In the genomic region with DNA sequence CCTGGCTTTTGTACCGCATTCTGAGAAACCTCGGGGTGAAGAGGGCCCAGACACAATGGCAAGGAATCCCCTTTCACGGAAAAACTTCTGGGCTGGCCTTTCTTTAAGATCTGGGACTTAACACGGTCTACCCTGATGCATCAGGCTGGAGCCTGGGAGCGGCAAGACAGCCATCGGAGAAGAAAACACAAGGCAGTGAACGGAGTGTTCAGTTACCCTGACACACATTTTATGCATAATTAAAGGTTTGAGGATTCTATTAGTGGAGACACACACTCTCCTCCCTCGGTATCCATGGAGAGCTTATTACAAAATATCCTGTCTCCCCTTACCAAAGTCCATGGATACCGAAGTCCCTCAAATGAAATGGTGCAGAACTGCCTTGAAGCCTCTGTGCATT, we compare ENCODE assay signal across 29 mouse cellular contexts.
DNase-seq lines count a peak whose midpoint lies in the region; ATAC-seq lines count a peak whose summit lies in the region.
"Had no signal": no experiment of that assay in that cellular context is flagged by ENCODE, and none has a peak within 500 bp of the region (broad histone marks: within the 10 kb centered on the region; RNA-seq: fewer than 3 reads in every experiment).

No protein-coding gene starts in this region.

- no peaks in the 10 kb centered on the region for H3K36me3 ChIP-seq in hindbrain, embryonic 15.5 days
- no peaks in the 10 kb centered on the region for H3K36me3 ChIP-seq in hindbrain, embryonic 16.5 days (ENCODE audit: control insufficient read depth, insufficient read depth, low read length)
- H3K36me3 ChIP-seq in midbrain, embryonic 12.5 days: no peaks in the 10 kb centered on the region
- H3K36me3 ChIP-seq: embryonic facial prominence, embryonic 12.5 days; limb, embryonic 13.5 days; lung, embryonic 15.5 days had no signal

- H3K9me3 ChIP-seq in hindbrain, embryonic 15.5 days: no peaks in the 10 kb centered on the region
- H3K9me3 ChIP-seq in hindbrain, embryonic 16.5 days (ENCODE audit: control insufficient read depth, low read length): no peaks in the 10 kb centered on the region
- H3K9me3 ChIP-seq in midbrain, embryonic 12.5 days: no peaks in the 10 kb centered on the region
- H3K9me3 ChIP-seq: embryonic facial prominence, embryonic 12.5 days; limb, embryonic 13.5 days; lung, embryonic 15.5 days had no signal

- H3K4me1 ChIP-seq in hindbrain, embryonic 15.5 days (replicated peaks): 0 out of 2 replicates have a peak, but pooled peaks cover 4% of the 10 kb centered on the region
- H3K4me1 ChIP-seq in hindbrain, embryonic 16.5 days (ENCODE audit: control insufficient read depth, insufficient read depth, low read depth, low read length): no peaks in the 10 kb centered on the region
- H3K4me1 ChIP-seq in midbrain, embryonic 12.5 days: peaks cover 13% of the 10 kb centered on the region
- H3K4me1 ChIP-seq: embryonic facial prominence, embryonic 12.5 days; limb, embryonic 13.5 days; lung, embryonic 15.5 days had no signal

- no peaks in the 10 kb centered on the region for H3K27me3 ChIP-seq in hindbrain, embryonic 15.5 days
- no peaks in the 10 kb centered on the region for H3K27me3 ChIP-seq in hindbrain, embryonic 16.5 days (replicated peaks; ENCODE audit: control insufficient read depth, insufficient read depth, low read length)
- no peaks in the 10 kb centered on the region for H3K27me3 ChIP-seq in midbrain, embryonic 12.5 days
- H3K27me3 ChIP-seq: CH12.LX; embryonic facial prominence, embryonic 12.5 days; limb, embryonic 13.5 days; lung, embryonic 15.5 days had no signal

- peak; percentile 43 for DNase-seq in embryo, embryonic 10.5 days (ENCODE audit: low spot score)
- no peak for DNase-seq in embryo, embryonic 10 days (ENCODE audit: low spot score)
- DNase-seq in brain, adult 2 months (ENCODE audit: low read depth, low spot score): peak; percentile 17
- no peak for DNase-seq in lung, postnatal 25 days (ENCODE audit: low spot score)
- DNase-seq in spleen, postnatal 4 days (ENCODE audit: low spot score in 2 of 2): no peak
- DNase-seq: adrenal gland, adult 2 months; adrenal gland, postnatal 36 days; cerebellum, adult 9-10 months; cerebellum, postnatal 36 days; gastrocnemius, postnatal 36 days; heart, adult 18-20 months; heart, postnatal 36 days; kidney, adult 8-10 months; kidney, postnatal 4 days; lung, postnatal 36 days; right cerebral cortex, postnatal 14 days; thymus, postnatal 14 days had no signal

- peak; percentile 45; the same call in 1 of the 2 replicates for ATAC-seq in hindbrain, embryonic 15.5 days (ENCODE audit: low FRiP score, low read depth)
- ATAC-seq in hindbrain, embryonic 16.5 days: no peak
- 0 out of 2 replicates have a peak, but pooled peaks have one; percentile 34 for ATAC-seq in midbrain, embryonic 12.5 days (ENCODE audit: low FRiP score, low read depth)
- ATAC-seq: activated CD4-positive, CD25-positive, alpha-beta regulatory T cell, adult 4 months; intestine, embryonic 16.5 days had no signal

- no peak overlapping the region for H3K4me2 ChIP-seq in hindbrain, embryonic 15.5 days
- H3K4me2 ChIP-seq in hindbrain, embryonic 16.5 days (ENCODE audit: low read length): no peak overlapping the region
- 0 out of 2 replicates have a peak overlapping the region, but pooled peaks have one; percentile 0 for H3K4me2 ChIP-seq in midbrain, embryonic 12.5 days (replicated peaks)
- H3K4me2 ChIP-seq: embryonic facial prominence, embryonic 12.5 days; heart, embryonic 11.5 days; limb, embryonic 13.5 days; liver, embryonic 11.5 days; lung, embryonic 15.5 days had no signal

- H3K27ac ChIP-seq in hindbrain, embryonic 15.5 days (replicated peaks): no peak overlapping the region
- no peak overlapping the region for H3K27ac ChIP-seq in hindbrain, embryonic 16.5 days (ENCODE audit: low read depth, low read length)
- 0 out of 2 replicates have a peak overlapping the region, but pooled peaks have one; percentile 16 for H3K27ac ChIP-seq in midbrain, embryonic 12.5 days (replicated peaks)
- H3K27ac ChIP-seq: embryonic facial prominence, embryonic 12.5 days; kidney, postnatal 0 days; limb, embryonic 13.5 days; lung, embryonic 15.5 days had no signal

- 23% methylated on average over 9 of the region's 9 CpGs for WGBS in hindbrain, embryonic 15.5 days
- 24% methylated on average over 9 of the region's 9 CpGs for WGBS in hindbrain, embryonic 16.5 days
- WGBS in midbrain, embryonic 12.5 days: 23% methylated on average over 9 of the region's 9 CpGs

- no peak overlapping the region for H3K9ac ChIP-seq in hindbrain, embryonic 15.5 days
- no peak overlapping the region for H3K9ac ChIP-seq in hindbrain, embryonic 16.5 days (ENCODE audit: low read depth, low read length)
- no peak overlapping the region for H3K9ac ChIP-seq in midbrain, embryonic 12.5 days (replicated peaks)
- H3K9ac ChIP-seq: embryonic facial prominence, embryonic 12.5 days; limb, embryonic 13.5 days; lung, embryonic 15.5 days had no signal

- H3K4me3 ChIP-seq in hindbrain, embryonic 15.5 days: no peak overlapping the region
- no peak overlapping the region for H3K4me3 ChIP-seq in hindbrain, embryonic 16.5 days (ENCODE audit: low read length)
- H3K4me3 ChIP-seq in midbrain, embryonic 12.5 days: no peak overlapping the region
- H3K4me3 ChIP-seq: embryonic facial prominence, embryonic 12.5 days; limb, embryonic 13.5 days; lung, embryonic 15.5 days had no signal

Comparison
In these comparisons a context has a peak if more than half of its experiments do, and no peak if none do; other contexts are left out.
1. DNase-seq: peak in embryo, embryonic 10.5 days (single experiment) and brain, adult 2 months (single experiment); none in embryo, embryonic 10 days (single experiment), lung, postnatal 25 days (single experiment) and spleen, postnatal 4 days (0 of 2).